Mouse (Mus musculus): Measurements from ENCODE around the gene Spata2. TPM values are rescaled to one million over a fixed set of nuclear protein-coding genes. Genes with fewer than 3 reads are reported as not detected.

Gene Spata2
- polyA plus RNA-seq, 1 experiment from 2014 or later: 12.7 TPM

DNA sequence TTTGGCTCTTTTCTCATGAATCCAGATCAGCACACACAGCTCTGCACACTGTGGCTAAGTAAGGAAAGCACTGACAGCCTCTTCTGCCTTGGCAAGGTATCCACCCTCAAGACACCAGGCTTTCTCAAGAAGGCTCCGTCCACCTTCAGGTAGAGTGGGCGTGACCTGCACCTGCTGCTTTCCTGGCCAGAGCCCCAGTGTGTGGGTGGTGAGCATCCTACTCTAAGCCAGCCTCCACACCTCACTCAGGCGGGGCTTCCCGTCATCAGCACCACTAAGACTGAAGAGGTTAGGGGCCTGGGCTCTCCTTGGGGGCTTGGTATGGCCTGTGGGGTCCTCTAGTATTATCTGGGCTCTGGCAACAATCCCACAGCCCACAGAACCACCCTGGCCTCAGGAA lies 6.1 kb downstream of the Spata2 start:
- H3K4me3 ChIP-seq (replicated peaks): no peak overlapping the region
- H3K36me3 ChIP-seq: peaks cover 21% of the 10 kb centered on the region
- no peak overlapping the region for H3K9ac ChIP-seq
- H3K4me1 ChIP-seq (replicated peaks): peaks cover 26% of the 10 kb centered on the region
- H3K27me3 ChIP-seq (replicated peaks): no peaks in the 10 kb centered on the region
- no peak for ATAC-seq
- H3K9me3 ChIP-seq: no peaks in the 10 kb centered on the region
- WGBS: 75% methylated on average over 4 of the region's 4 CpGs
- no peak overlapping the region for H3K27ac ChIP-seq
- no peak overlapping the region for H3K4me2 ChIP-seq (replicated peaks)

DNA sequence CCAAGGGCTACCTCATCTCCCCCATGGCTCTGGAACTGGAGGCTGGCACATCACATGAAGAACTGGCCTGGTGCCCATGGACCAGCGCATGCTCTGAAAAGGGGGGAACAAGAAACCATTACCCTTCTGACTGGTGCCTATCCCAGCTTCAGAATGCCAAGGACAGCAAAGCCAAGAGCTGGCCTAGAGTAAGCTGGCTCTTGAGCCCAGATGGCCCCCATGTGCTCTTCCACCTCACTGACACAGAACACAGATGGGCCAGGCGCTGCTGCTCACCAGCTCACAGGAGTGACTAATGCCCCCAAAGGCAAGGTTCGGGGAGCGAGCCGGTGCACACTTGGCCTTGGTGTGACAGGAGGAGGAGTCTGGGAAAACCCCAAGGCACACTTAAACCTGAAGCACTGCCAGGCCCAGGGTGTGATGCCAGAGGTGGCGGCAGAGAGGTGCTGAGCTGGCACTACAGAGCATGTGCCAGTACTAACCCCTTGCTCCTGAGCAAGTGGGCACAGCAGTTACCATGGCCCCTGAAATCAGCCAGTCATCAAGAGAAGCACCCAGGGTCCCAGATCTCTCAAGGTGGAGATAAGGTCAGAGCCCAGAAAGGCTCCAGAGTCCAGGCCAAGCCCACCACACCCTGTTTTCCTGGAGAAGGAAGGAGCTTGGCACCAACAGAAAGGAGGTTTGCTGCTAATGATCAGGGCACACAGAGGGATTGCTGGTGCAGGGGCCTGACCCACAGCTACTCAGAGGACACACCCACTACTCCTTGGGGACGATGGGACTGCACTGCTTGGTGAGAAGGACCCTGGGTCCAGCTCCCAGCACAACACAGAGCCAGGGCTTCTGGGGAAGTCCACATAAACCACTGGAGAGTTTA lies 6.9 kb downstream of the Spata2 start:
- H3K36me3 ChIP-seq: peaks cover 21% of the 10 kb centered on the region
- no peak overlapping the region for H3K9ac ChIP-seq
- ATAC-seq: peak; percentile 57
- no peaks in the 10 kb centered on the region for H3K9me3 ChIP-seq
- H3K27me3 ChIP-seq (replicated peaks): no peaks in the 10 kb centered on the region
- H3K4me3 ChIP-seq (replicated peaks): no peak overlapping the region
- no peak overlapping the region; the same call in 1 of the 2 replicates for H3K4me2 ChIP-seq (replicated peaks)
- 82% methylated on average over 7 of the region's 7 CpGs for WGBS
- H3K4me1 ChIP-seq (replicated peaks): peaks cover 17% of the 10 kb centered on the region
- no peak overlapping the region; the same call in 1 of the 2 replicates for H3K27ac ChIP-seq

- peaks cover 16% of the 10 kb centered on the region for H3K4me1 ChIP-seq (replicated peaks)
- H3K9ac ChIP-seq: no peak overlapping the region
- no peaks in the 10 kb centered on the region for H3K27me3 ChIP-seq (replicated peaks)
- H3K9me3 ChIP-seq: no peaks in the 10 kb centered on the region
- peaks cover 21% of the 10 kb centered on the region for H3K36me3 ChIP-seq
- 90% methylated on average over 11 of the region's 11 CpGs for WGBS
- no peak overlapping the region for H3K4me3 ChIP-seq (replicated peaks)
- no peak for ATAC-seq
- no peak overlapping the region for H3K4me2 ChIP-seq (replicated peaks)
- H3K27ac ChIP-seq: no peak overlapping the region
Observed at GRCm38 (mm10) chr2:167484932-167485331, 7.8 kb downstream of the Spata2 start.

GRCm38 (mm10) chr2:167483827-167484410 lies 8.8 kb downstream of the Spata2 start:
- H3K36me3 ChIP-seq: peaks cover 21% of the 10 kb centered on the region
- no peak for ATAC-seq

DNA sequence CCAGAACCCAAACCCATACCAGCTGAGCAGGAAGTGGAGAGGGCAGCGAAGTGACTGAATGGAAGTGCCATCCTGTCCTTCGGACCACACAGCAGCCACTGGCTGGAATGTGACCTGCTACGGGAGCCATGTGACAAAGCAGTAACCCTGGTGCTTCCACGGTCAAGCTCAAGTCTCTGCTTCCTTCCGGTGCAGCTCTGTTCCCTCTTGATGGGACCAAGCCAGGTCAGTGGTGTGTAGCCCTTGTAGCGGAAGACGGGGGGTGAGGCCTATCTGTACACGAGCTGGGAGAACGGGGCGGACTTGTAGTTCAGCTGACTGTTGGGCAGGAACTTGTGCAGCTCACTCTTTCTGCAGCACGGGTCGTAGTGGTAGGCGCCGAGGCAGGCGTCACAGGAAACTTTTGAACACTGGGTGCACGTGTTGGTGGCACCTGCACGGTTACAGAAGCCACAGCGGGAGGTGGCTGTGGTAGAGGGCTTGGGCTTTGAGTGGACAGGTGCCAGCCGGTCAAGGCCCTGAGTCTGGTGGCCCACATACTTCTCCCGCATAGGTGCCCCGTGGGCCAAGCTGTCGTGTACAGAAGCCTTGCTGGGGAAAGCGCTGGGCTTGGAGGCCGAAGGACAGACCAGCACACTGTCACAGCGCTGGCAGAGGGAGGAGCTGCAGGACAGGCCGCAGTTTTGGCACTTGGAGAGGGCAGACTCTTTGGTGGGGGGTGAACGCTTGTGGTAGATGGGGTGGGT lies 9.4 kb downstream of the Spata2 start:
- H3K9me3 ChIP-seq: no peaks in the 10 kb centered on the region
- 93% methylated on average over 27 of the region's 27 CpGs for WGBS
- no peak overlapping the region for H3K4me2 ChIP-seq (replicated peaks)
- no peak for ATAC-seq
- H3K27me3 ChIP-seq (replicated peaks): no peaks in the 10 kb centered on the region
- H3K9ac ChIP-seq: 0 out of 2 replicates have a peak overlapping the region, but pooled peaks have one; percentile 3
- H3K4me3 ChIP-seq (replicated peaks): no peak overlapping the region
- peaks cover 21% of the 10 kb centered on the region for H3K36me3 ChIP-seq
- no peak overlapping the region for H3K27ac ChIP-seq
- H3K4me1 ChIP-seq (replicated peaks): peaks cover 13% of the 10 kb centered on the region

More at GRCm38 (mm10) chr2:167483827-167484410, 8.8 kb downstream of the Spata2 start:
- peaks cover 19% of the 10 kb centered on the region for H3K4me1 ChIP-seq (replicated peaks)
- no peak overlapping the region for H3K27ac ChIP-seq
- H3K4me3 ChIP-seq (replicated peaks): no peak overlapping the region
- 93% methylated on average over 24 of the region's 24 CpGs for WGBS
- H3K9me3 ChIP-seq: no peaks in the 10 kb centered on the region
- H3K4me2 ChIP-seq (replicated peaks): no peak overlapping the region
- no peaks in the 10 kb centered on the region for H3K27me3 ChIP-seq (replicated peaks)
- no peak overlapping the region for H3K9ac ChIP-seq

DNA sequence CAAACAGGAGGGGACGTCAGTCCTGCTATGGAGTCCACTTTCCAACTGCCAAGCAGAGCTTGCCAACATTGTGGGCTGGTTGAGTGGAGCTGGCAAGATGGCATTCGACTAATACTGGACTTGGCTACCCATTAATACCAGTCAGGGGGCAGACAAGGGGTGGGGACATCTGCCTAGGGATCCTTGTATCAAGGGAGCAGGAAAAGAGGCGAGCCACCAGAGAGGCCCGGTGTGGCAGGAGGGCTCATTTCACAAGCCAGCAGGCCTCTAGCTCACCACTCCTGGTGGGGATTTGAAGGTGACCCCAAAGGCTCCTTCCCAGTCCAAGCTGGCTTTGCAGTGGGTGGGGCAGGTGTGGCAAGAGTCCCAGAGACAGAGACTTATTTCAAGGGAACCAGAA lies 10.0 kb downstream of the Spata2 start:
- 92% methylated on average over 4 of the region's 4 CpGs for WGBS
- no peaks in the 10 kb centered on the region for H3K9me3 ChIP-seq
- peaks cover 13% of the 10 kb centered on the region for H3K4me1 ChIP-seq (replicated peaks)

GRCm38 (mm10) chr2:167479501-167479900 lies 13.2 kb downstream of the Spata2 start:
- ATAC-seq: peak; percentile 41
- Histone ChIP-seq H3K27me3 (replicated peaks) (no peaks in the 10 kb centered on the region), H3K4me1 (replicated peaks) (peaks cover 15% of the 10 kb centered on the region), H3K27ac (no peak overlapping the region), H3K36me3 (peaks cover 19% of the 10 kb centered on the region), H3K9me3 (no peaks in the 10 kb centered on the region), H3K9ac (no peak overlapping the region), H3K4me2 (replicated peaks) (no peak overlapping the region), H3K4me3 (replicated peaks) (no peak overlapping the region)
- WGBS: 90% methylated on average over 1 of the region's 1 CpGs

More for the DNA sequence above, 10.0 kb downstream of the Spata2 start:
- ATAC-seq: no peak
- H3K9ac ChIP-seq: 0 out of 2 replicates have a peak overlapping the region, but pooled peaks have one; percentile 3
- H3K36me3 ChIP-seq: peaks cover 21% of the 10 kb centered on the region
- H3K4me3 ChIP-seq (replicated peaks): no peak overlapping the region
- no peaks in the 10 kb centered on the region for H3K27me3 ChIP-seq (replicated peaks)
- H3K27ac ChIP-seq: no peak overlapping the region
- no peak overlapping the region for H3K4me2 ChIP-seq (replicated peaks)

DNA sequence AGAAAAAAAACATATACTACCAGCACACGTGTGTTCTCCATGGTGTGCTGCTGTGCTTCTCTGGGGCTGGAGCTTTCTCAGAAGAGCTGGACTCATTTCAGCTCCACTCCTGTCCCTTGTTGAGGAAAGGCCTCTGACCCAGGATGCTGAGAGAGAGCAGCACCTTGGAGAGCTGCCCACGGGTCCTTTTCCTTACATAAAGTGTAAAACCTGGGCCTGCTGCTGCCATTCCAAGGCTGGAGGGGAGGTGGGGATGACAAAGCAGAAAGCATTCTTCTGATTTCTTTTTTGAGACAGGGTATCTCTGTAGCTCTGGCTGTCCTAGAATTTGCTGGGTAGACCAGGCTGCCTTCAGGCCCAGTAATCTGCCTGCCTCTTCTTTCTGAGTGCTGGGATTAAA lies 14.6 kb downstream of the Spata2 start:
- no peaks in the 10 kb centered on the region for H3K9me3 ChIP-seq
- H3K27me3 ChIP-seq (replicated peaks): no peaks in the 10 kb centered on the region
- 51% methylated on average over 2 of the region's 2 CpGs for WGBS
- peaks cover 15% of the 10 kb centered on the region for H3K4me1 ChIP-seq (replicated peaks)
- no peak for ATAC-seq
- no peak overlapping the region for H3K4me2 ChIP-seq (replicated peaks)
- H3K9ac ChIP-seq: no peak overlapping the region
- H3K27ac ChIP-seq: no peak overlapping the region
- peaks cover 21% of the 10 kb centered on the region for H3K36me3 ChIP-seq
- H3K4me3 ChIP-seq (replicated peaks): no peak overlapping the region

GRCm38 (mm10) chr2:167476762-167477161 lies 15.9 kb downstream of the Spata2 start:
- no peak overlapping the region for H3K4me2 ChIP-seq (replicated peaks)
- H3K36me3 ChIP-seq: peaks cover 21% of the 10 kb centered on the region
- no peak overlapping the region for H3K9ac ChIP-seq
- 62% methylated on average over 4 of the region's 4 CpGs for WGBS
- H3K4me1 ChIP-seq (replicated peaks): peaks cover 15% of the 10 kb centered on the region
- H3K4me3 ChIP-seq (replicated peaks): no peak overlapping the region
- no peaks in the 10 kb centered on the region for H3K27me3 ChIP-seq (replicated peaks)
- H3K27ac ChIP-seq: peak overlapping the region; percentile 65
- H3K9me3 ChIP-seq: no peaks in the 10 kb centered on the region
- no peak for ATAC-seq

DNA sequence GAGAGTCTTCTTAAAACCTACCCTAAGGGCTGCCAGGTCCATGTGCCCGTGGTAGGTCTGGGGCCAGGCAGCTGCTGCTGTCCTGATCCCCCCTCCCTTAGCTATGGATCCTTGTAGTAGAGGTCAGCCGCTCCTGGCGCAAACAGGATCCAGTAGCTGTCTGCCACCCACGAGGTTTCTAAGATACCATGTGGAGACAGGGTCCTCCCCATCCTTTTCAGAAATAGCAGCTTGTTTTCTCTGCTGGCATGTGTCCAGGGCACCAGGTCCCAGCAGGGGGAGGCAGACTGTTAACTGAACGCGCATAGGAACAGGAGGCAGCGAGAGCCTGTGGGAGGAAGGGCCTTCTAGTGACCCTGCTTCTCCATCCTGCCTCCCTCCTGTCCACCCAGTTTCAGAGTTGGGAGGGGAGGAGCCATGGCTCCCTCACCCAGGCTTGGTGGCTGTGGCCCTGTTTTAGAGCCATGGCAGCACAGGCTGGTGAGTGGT lies 16.4 kb downstream of the Spata2 start:
- Histone ChIP-seq H3K4me1 (replicated peaks) (peaks cover 15% of the 10 kb centered on the region), H3K27me3 (replicated peaks) (no peaks in the 10 kb centered on the region), H3K4me3 (replicated peaks) (no peak overlapping the region), H3K4me2 (replicated peaks) (no peak overlapping the region), H3K9me3 (no peaks in the 10 kb centered on the region), H3K9ac (no peak overlapping the region), H3K27ac (peak overlapping the region; percentile 65), H3K36me3 (peaks cover 23% of the 10 kb centered on the region)
- ATAC-seq: peak; percentile 50
- 30% methylated on average over 7 of the region's 7 CpGs for WGBS

DNA sequence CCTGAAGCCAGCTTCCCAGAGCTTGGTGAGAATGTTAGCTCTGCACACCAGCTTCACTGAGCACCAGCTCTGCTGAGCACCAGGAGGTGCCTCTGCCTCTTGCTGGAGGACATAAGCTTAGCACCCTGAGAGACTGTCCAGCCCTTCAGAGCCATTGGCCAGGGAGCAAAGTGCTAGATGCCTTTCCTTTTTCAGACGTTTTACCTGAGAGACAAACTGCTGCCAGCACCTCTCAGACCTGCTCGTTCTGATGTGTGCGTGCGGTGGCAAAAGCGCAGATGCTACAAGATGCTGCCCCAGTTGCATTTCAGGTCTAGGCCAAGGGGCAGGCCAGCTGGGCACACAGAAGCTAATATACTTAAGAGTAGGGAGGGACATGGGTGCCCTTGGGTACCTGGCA lies 17.1 kb downstream of the Spata2 start:
- H3K27me3 ChIP-seq (replicated peaks): no peaks in the 10 kb centered on the region
- H3K4me2 ChIP-seq (replicated peaks): no peak overlapping the region
- no peak for ATAC-seq
- H3K4me1 ChIP-seq (replicated peaks): peaks cover 15% of the 10 kb centered on the region
- H3K4me3 ChIP-seq (replicated peaks): no peak overlapping the region
- peaks cover 24% of the 10 kb centered on the region for H3K36me3 ChIP-seq
- H3K9me3 ChIP-seq: no peaks in the 10 kb centered on the region
- H3K27ac ChIP-seq: peak overlapping the region; percentile 63
- 80% methylated on average over 5 of the region's 5 CpGs for WGBS
- H3K9ac ChIP-seq: no peak overlapping the region

DNA sequence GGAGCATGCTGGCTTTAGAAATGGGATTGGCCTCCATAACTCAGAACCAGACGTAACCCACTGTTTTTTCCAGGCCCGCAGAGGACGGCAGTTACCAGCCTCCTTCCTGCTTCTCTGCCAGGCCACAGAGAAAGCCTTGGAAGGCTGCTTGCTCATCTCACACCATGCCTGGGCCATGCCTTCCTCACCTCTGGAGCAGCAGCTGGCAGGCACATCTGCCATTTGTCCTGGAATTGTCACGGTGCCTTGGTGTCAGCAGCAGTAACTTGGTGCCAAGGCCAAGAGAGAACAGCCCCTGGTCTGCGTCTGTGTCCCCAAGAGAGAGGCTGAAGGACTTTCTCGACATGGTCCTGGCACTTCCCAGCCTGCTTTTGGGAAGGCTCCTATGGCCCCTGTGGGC lies 18.5 kb downstream of the Spata2 start:
- H3K27me3 ChIP-seq (replicated peaks): no peaks in the 10 kb centered on the region
- 90% methylated on average over 6 of the region's 6 CpGs for WGBS
- no peak overlapping the region for H3K4me3 ChIP-seq (replicated peaks)
- no peak overlapping the region for H3K27ac ChIP-seq
- ATAC-seq: no peak
- peaks cover 14% of the 10 kb centered on the region for H3K4me1 ChIP-seq (replicated peaks)
- H3K9ac ChIP-seq: no peak overlapping the region
- H3K36me3 ChIP-seq: peaks cover 28% of the 10 kb centered on the region
- H3K9me3 ChIP-seq: no peaks in the 10 kb centered on the region
- H3K4me2 ChIP-seq (replicated peaks): no peak overlapping the region
